Mouse (Mus musculus) T-helper 2 cell (primary cell): Measurements from ENCODE around the gene Lpar3.

Experiments
- in situ Hi-C: fragments of 300-600 bp; cut with MboI, MseI; formaldehyde crosslinking; loops from one replicate; pipeline ENCODE4 v1.15.1; 2025; ENCODE audit warnings: high pct_unique_total_duplicates

Gene Lpar3

GRCm38 (mm10) chr3:146220776-146221486, at the start of gene Lpar3:
Lpar3 (plus strand) TSS chr3:146220963.
- in situ Hi-C loops: no loop called here

GRCm38 (mm10) chr3:146173030-146173429, 47.7 kb upstream of the Lpar3 start:
- in situ Hi-C loops: no loop called here

- in situ Hi-C loops: no loop called here
Measured at GRCm38 (mm10) chr3:146174215-146174614, 46.5 kb upstream of the Lpar3 start.

GRCm38 (mm10) chr3:146177295-146177694, 43.5 kb upstream of the Lpar3 start:
- in situ Hi-C loops: loop anchor here (5.0 kb wide), 1 partner anchor 120 kb away; no protein-coding TSS in a partner anchor

- in situ Hi-C loops: loop anchor here (5.0 kb wide), 1 partner anchor 121 kb away; no protein-coding TSS in a partner anchor
Measured at GRCm38 (mm10) chr3:146177748-146178582, 42.8 kb upstream of the Lpar3 start.

- in situ Hi-C loops: loop anchor here (5.0 kb wide), 3 partner anchors 102 to 233 kb away; no protein-coding TSS in a partner anchor
Measured at GRCm38 (mm10) chr3:146180341-146180740, 40.4 kb upstream of the Lpar3 start.

GRCm38 (mm10) chr3:146180986-146181385, 39.8 kb upstream of the Lpar3 start:
- in situ Hi-C loops: loop anchor here (5.0 kb wide), 3 partner anchors 101 to 234 kb away; no protein-coding TSS in a partner anchor

- in situ Hi-C loops: loop anchor here (5.0 kb wide), 3 partner anchors 97 to 238 kb away; no protein-coding TSS in a partner anchor
Measured at GRCm38 (mm10) chr3:146184992-146185657, 35.6 kb upstream of the Lpar3 start.

GRCm38 (mm10) chr3:146186033-146186432, 34.7 kb upstream of the Lpar3 start:
- in situ Hi-C loops: no loop called here

GRCm38 (mm10) chr3:146189933-146190332, 30.8 kb upstream of the Lpar3 start:
- in situ Hi-C loops: no loop called here

GRCm38 (mm10) chr3:146192507-146192906, 28.3 kb upstream of the Lpar3 start:
- in situ Hi-C loops: no loop called here

GRCm38 (mm10) chr3:146195153-146195552, 25.6 kb upstream of the Lpar3 start:
- in situ Hi-C loops: no loop called here

- in situ Hi-C loops: no loop called here
Measured at GRCm38 (mm10) chr3:146196301-146196700, 24.5 kb upstream of the Lpar3 start.

- in situ Hi-C loops: no loop called here
Measured at GRCm38 (mm10) chr3:146196780-146197743, 23.7 kb upstream of the Lpar3 start.

GRCm38 (mm10) chr3:146197785-146198184, 23.0 kb upstream of the Lpar3 start:
- in situ Hi-C loops: no loop called here

GRCm38 (mm10) chr3:146198803-146199481, 21.8 kb upstream of the Lpar3 start:
- in situ Hi-C loops: no loop called here

GRCm38 (mm10) chr3:146199486-146199885, 21.3 kb upstream of the Lpar3 start:
- in situ Hi-C loops: no loop called here

GRCm38 (mm10) chr3:146204375-146204774, 16.4 kb upstream of the Lpar3 start:
- in situ Hi-C loops: no loop called here

GRCm38 (mm10) chr3:146205305-146205704, 15.5 kb upstream of the Lpar3 start:
- in situ Hi-C loops: no loop called here

- in situ Hi-C loops: no loop called here
Measured at GRCm38 (mm10) chr3:146206635-146207034, 14.1 kb upstream of the Lpar3 start.
